Mouse (Mus musculus) spleen, adult 12 weeks (tissue): ENCODE measurements around the gene Depp1.

Experiments used
- DNase-seq: peaks from one replicate; pipeline ENCODE4 v3.0.0; 2022; ENCODE audit warnings: low spot score

Gene Depp1

DNA sequence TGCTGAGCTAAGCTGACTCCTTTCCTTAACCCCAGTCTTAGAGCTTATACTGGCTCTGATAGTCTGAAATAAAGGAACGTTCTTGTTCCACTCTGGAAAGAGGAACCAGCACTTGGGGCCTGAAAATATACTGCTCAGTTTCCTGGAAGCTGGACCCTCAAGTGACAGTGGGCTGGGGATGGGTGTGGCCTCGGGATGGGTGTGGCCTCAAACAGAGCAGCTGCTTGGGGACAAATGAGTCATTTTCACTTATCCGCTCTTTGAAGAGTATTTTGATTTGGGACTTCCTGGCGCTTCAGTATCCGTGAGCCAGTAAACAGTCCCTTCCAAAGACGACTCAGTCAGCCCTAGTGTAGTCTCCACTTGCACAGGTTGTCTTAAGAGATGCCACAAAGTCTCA, 31.9 kb downstream of the Depp1 start:
- peak; percentile 49 for DNase-seq

DNA sequence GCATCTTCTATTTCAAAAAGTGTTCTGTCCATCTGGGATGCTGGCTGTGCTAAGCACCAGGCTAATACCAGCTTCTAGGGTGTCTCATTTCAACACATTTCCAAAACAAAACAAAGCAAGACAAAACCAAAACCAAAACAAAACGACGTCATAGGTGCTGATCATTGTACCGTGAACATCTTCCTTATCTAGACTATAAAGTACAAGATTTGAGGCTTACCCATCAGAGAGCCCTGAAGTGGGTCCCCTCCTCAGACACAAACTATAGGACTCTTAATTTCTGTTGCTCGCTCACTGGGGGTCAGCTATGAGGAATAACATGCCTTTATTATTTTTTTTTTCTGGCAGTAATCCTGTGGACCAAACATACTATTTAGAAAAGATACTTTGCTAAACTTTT, 43.2 kb downstream of the Depp1 start:
- DNase-seq: no peak

DNA sequence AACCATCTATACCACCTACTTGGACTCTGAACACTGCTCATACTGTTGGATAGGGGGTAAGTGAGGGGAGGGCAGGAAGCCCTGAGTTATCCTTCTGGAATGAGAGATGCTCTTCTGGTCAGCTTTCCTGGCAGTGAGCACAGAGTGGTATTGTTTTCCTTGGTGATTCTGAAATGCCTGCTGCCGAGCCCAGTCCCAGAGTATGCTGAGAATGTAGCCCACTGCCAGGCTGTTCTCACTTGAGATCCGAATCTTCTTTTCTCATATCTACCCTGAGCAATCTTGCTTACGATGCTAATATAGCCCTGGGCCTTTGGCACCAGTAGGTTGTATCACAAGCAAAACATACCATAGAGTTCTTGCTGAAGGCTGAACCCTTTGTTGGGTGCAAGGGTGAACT, 43.9 kb downstream of the Depp1 start:
- DNase-seq: no peak

DNA sequence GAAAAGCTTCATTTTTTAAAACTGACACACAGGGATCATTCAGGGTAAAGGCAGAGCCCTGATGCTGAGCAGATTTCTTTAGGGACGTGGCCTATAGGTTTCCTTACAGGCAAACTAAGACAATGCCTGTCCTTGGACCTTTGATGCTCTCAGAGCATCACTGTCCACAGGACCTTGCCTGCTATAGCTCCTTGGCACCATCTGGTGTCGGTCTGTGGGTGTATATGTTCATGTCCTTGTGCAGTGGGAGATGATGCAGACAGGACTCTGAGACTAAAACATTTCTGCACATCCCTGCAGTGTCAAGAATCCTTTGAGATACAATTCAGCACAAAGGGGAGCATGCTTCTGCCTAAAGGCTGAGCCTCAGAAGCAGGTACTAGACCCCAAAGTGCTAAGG, 47.0 kb downstream of the Depp1 start:
- DNase-seq: no peak

DNA sequence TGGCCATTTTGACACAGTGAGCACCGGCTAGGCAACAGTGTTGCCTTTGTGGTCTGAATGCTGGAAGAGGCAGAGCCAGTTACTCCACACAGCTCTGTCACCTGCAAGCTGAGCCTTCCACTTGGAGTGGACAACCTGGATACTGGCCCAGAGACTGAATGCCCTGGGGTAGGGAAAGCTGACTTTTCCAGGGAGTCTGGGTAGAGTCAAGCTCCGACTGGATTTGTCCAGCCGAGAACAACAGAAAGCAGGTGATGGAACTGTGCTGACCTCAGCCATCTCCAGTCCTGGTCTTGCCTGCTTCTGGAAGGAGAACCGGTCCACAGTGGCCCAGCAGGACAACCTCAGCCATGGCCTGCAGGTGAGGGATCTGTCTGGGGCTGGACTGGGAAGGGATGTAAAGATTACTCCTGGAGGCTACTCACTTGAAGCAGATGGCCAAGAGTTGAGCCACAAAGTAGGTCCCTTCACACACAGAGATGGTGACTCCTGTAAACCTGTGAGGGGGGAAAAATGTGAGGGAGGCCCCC, 47.6 kb downstream of the Depp1 start:
- DNase-seq: no peak

DNA sequence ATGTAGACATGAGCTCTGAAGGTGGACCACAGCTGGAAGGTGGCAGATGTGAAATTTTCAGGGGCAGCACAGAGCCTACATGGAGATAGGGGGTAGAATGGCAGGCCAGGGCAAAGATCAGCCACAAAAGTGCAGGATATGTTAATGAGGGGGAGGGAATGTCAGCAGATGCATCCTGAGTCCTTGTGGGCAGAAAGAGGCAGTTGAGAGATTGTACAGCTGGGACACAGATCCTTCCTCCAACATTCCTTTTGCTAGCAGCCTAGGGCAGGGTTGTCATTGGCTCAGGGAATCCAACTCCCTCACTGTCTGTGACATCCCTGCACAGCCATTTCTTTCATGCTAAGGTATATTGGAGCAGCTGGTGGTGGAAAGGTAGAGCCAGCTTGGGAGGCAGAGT, 50.4 kb downstream of the Depp1 start:
- no peak for DNase-seq
